Mouse (Mus musculus) CH12.LX (cell line): Measurements from ENCODE around the gene Mrpl55.

Experiments
- CTCF ChIP-seq, 2 experiments: IDR thresholded peaks in 1 of 2; conservative IDR thresholded peaks in 1 of 2; 2 replicates each; pipeline ENCODE4 v1.5.1; 2011 to 2012; ENCODE audit warnings: low read depth in 2 of 2, low read length in 2 of 2, improper control_type of control experiment in 1 of 2, inconsistent platforms in 1 of 2, mild to moderate bottlenecking in 1 of 2, moderate library complexity in 1 of 2
- ELF1 ChIP-seq: IDR thresholded peaks from 2 replicates; pipeline ENCODE4 v1.6.1; 2014; ENCODE audit warnings: low read depth, mild to moderate bottlenecking, inconsistent platforms, low read length, improper control_type of control experiment
- HCFC1 ChIP-seq: IDR thresholded peaks from 2 replicates; pipeline ENCODE4 v1.6.1; 2012; ENCODE audit warnings: low read depth, mild to moderate bottlenecking, inconsistent platforms, low read length, improper control_type of control experiment
- KAT2A ChIP-seq: IDR thresholded peaks from 2 replicates; pipeline ENCODE4 v1.6.1; 2012; ENCODE audit warnings: low read length, improper control_type of control experiment, inconsistent platforms; ENCODE audit not compliant: insufficient replicate concordance
- MEF2A ChIP-seq: IDR thresholded peaks from 2 replicates; pipeline ENCODE4 v1.6.1; 2014; ENCODE audit warnings: low read depth, mild to moderate bottlenecking, inconsistent platforms, low read length, improper control_type of control experiment, borderline replicate concordance
- POLR2A ChIP-seq: IDR thresholded peaks from 2 replicates; pipeline ENCODE4 v1.6.1; 2011; ENCODE audit warnings: low read depth, mild to moderate bottlenecking, improper control_type of control experiment, low read length
- USF2 ChIP-seq: conservative IDR thresholded peaks from 2 replicates; pipeline ENCODE4 v1.6.1; 2011; ENCODE audit warnings: low read depth, low read length, improper control_type of control experiment
- ZC3H11A ChIP-seq: IDR thresholded peaks from 2 replicates; pipeline ENCODE4 v1.6.1; 2012; ENCODE audit warnings: low read depth, mild to moderate bottlenecking, inconsistent platforms, low read length, improper control_type of control experiment

DNA sequence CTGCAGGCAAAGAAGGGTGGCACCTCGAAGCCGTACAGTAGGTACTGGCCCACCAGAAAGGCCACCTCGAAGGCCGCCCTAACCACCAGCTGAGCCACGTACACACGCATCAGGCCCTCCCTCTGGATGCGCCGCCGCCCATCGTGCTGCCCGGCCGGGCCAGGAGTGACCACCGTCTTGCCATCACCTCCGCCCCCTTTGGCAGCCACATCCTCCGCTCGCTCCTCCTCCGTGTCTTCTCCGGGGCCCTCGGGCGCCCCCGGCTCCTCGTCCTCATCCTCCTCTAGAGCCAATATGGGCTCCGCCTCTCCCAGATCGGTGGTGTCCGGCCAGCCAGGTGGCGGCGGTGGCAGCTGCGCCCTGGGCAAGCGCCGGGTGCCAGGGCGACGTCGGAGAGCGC, 25.4 kb upstream of the Mrpl55 start:
- TF ChIP-seq CTCF (conservative IDR thresholded peaks at IDR 0.05 in 1 of 2, IDR thresholded peaks at IDR 0.05 in 1 of 2; ENCODE audit: low read depth in 2 of 2, low read length in 2 of 2): no peak
- TF ChIP-seq POLR2A: no peak
- no peak for TF ChIP-seq KAT2A
- no peak for TF ChIP-seq HCFC1
- TF ChIP-seq MEF2A: no peak
- TF ChIP-seq USF2: no peak
- TF ChIP-seq ZC3H11A: no peak
- no peak for TF ChIP-seq ELF1
